Mouse (Mus musculus): ENCODE data around the gene Maged2. TPM values are rescaled to one million over a fixed set of nuclear protein-coding genes. Genes with fewer than 3 reads are reported as not detected.
A peak's percentile ranks its signal among the peaks of the same experiment; 100 is the strongest.
"Not testable (repeated sequence)": the region's sequence is repeated elsewhere in the genome, so short reads cannot be mapped to it uniquely, and the experiment has no call there.

Maged2 gene
- 56.9 and 61.6 TPM in 2 replicates for polyA plus RNA-seq (2015; fragmentation: Nextera tagmentation; extraction: Ambion mirVana)

DNA sequence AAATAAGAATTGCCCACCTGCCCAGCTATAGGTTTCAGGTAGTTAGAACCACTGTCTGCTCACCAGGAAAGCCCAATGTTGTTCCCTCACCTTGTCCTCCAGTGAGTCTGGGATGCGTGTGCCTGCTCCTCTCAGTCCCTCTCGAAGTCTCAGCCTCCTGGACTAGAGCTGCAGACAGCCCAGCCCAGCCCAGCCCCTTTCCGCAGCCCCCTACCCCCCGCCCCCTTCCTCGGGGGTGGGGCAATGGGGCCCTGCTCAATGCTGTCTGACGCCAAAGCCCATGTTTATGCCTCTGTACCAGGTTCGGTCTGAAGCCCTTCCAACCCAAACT lies at the start of gene Maged2:
Gene Maged2 (minus strand): TSS at position 207 of the 331 bp plus-strand sequence.
- H3K27ac ChIP-seq (ENCODE audit: low read length): no peak within 1 kb of the TSS
- H3K9me3 ChIP-seq (replicated peaks; ENCODE audit: control insufficient read depth, low read length): no peaks in the 10 kb centered on the region
- no peaks in the 10 kb centered on the region for H3K36me3 ChIP-seq (ENCODE audit: control insufficient read depth, insufficient read depth)
- H3K4me2 ChIP-seq (ENCODE audit: low read depth, low read length): peak within 1 kb of the TSS; percentile 55
- ATAC-seq (ENCODE audit: low read depth): no peak
- 28% methylated on average over 7 of the region's 7 CpGs for WGBS (ENCODE audit: insufficient replicate concordance)
- no peak within 1 kb of the TSS for H3K9ac ChIP-seq (ENCODE audit: low read depth, low read length)
- no peaks in the 10 kb centered on the region for H3K27me3 ChIP-seq (ENCODE audit: control insufficient read depth, insufficient read depth, low read depth, low read length)
- H3K4me3 ChIP-seq (ENCODE audit: low read depth, low read length): peak within 1 kb of the TSS; percentile 50
- no peaks in the 10 kb centered on the region for H3K4me1 ChIP-seq (ENCODE audit: control insufficient read depth, low read depth, low read length)

DNA sequence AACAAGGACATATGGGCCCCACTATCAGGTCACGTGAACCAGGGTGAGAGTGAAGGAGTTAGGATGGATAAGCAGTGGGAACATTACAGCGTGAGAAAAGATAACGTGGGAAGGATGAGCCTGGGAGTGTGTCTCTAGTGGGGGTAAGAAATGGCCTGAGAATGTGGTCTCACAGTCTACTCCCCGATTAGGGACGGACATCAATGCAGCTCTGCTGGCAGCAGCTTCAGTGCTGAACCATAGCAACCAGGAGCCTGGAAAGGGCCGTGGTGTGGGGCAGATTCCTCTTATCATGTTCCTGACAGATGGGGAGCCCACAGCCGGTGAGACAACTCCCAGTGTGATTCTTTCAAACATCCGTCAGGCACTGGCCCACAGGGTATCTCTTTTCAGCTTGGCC lies 34.1 kb upstream of the Maged2 start:
- Histone ChIP-seq H3K36me3 (ENCODE audit: control insufficient read depth, insufficient read depth) (no peaks in the 10 kb centered on the region), H3K4me3 (ENCODE audit: low read depth, low read length) (no peak overlapping the region), H3K4me2 (ENCODE audit: low read depth, low read length) (no peak overlapping the region), H3K9me3 (replicated peaks; ENCODE audit: control insufficient read depth, low read length) (no peaks in the 10 kb centered on the region), H3K27ac (ENCODE audit: low read length) (no peak overlapping the region), H3K27me3 (ENCODE audit: control insufficient read depth, insufficient read depth, low read depth, low read length) (no peaks in the 10 kb centered on the region), H3K9ac (ENCODE audit: low read depth, low read length) (no peak overlapping the region), H3K4me1 (ENCODE audit: control insufficient read depth, low read depth, low read length) (no peaks in the 10 kb centered on the region)
- no peak for ATAC-seq (ENCODE audit: low read depth)
- 40% methylated on average over 8 of the region's 8 CpGs for WGBS (ENCODE audit: insufficient replicate concordance)

DNA sequence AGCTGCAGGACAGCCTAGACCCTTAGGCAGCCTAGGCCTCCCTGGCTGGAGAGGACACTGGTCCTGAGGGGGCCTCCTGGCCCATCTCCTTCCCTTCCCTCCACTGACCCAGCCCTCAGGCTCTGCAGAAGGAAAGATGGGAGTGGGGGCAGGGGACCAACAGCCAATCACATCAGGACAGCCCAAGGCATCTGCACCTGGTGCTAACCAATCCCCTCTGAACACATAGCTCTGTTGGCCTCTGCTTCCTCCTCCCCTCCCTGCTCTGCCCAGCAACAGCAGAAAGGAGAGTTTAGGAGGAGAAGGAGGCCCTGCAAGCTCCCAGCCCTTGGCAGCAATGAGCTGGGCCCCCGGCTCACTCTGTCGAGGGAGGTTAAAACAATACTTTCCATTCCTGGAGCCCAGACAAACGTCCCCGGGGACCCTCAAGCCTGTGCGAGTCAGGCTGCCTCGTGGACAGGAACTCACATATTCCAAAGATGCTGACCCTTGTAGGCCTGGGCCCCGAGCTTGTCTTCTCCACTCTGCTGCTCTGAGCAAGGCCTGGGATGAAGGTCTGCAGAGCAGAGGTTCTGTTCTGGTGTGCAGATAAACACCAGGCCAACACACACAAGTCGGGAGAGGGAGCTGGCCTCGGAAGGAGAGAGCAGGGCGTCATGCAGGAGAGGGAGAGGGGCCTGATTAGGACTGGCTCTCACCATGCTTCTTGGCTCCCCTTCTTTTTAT lies 31.5 kb upstream of the Maged2 start:
- not testable (repeated sequence) for H3K4me2 ChIP-seq (ENCODE audit: low read depth, low read length); H3K4me3 ChIP-seq (ENCODE audit: low read depth, low read length); ATAC-seq (ENCODE audit: low read depth); H3K27me3 ChIP-seq (ENCODE audit: control insufficient read depth, insufficient read depth, low read depth, low read length); H3K9me3 ChIP-seq (replicated peaks; ENCODE audit: control insufficient read depth, low read length); H3K36me3 ChIP-seq (ENCODE audit: control insufficient read depth, insufficient read depth); H3K27ac ChIP-seq (ENCODE audit: low read length); H3K4me1 ChIP-seq (ENCODE audit: control insufficient read depth, low read depth, low read length); H3K9ac ChIP-seq (ENCODE audit: low read depth, low read length)
- 39% methylated on average over 3 of the region's 10 CpGs for WGBS (ENCODE audit: insufficient replicate concordance)

DNA sequence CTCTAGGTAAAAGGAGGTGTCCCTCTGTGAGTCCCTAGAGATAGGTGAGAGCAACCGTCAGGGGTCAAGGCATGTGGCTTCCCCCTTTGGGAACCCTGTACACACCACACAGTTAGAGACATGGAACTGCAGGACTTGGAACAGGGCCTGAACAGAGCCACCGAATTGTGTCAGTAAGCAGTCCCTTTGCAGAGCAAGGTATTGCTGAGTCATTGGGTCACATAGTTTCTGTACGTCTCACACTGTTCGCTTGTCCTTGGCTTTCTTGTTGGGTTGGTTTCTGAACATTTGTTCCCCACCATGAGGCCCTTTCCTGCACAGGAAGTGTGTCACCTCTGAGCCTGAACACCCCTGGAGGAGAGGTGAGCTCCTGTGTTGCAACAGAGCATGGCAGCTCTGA lies 29.1 kb upstream of the Maged2 start:
- not testable (repeated sequence) for H3K4me2 ChIP-seq (ENCODE audit: low read depth, low read length); H3K27ac ChIP-seq (ENCODE audit: low read length); H3K9me3 ChIP-seq (replicated peaks; ENCODE audit: control insufficient read depth, low read length); H3K36me3 ChIP-seq (ENCODE audit: control insufficient read depth, insufficient read depth); H3K9ac ChIP-seq (ENCODE audit: low read depth, low read length); ATAC-seq (ENCODE audit: low read depth); H3K4me3 ChIP-seq (ENCODE audit: low read depth, low read length); H3K4me1 ChIP-seq (ENCODE audit: control insufficient read depth, low read depth, low read length); H3K27me3 ChIP-seq (ENCODE audit: control insufficient read depth, insufficient read depth, low read depth, low read length)
- WGBS (ENCODE audit: insufficient replicate concordance): 62% methylated on average over 1 of the region's 4 CpGs

DNA sequence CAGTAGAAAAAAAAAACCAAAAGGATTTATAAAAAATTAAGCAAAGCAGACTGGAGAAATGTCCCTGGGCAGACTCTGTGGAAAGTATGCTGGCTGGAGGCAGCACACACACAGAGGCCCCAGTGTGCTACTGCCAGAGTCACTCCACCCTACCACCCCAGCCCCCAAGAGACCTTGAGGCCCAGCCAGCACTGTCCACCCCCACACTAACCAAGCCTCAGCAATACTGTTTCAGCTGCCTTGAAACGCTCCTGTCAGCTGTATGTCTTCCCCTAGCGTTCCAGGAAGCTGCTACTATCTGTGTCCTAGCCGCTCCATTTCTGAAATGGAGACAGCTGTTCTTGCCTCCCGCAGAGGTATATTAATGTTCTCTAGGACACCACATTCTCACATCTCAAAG lies 16.2 kb upstream of the Maged2 start:
- Histone ChIP-seq H3K27ac (ENCODE audit: low read length) (no peak overlapping the region), H3K4me2 (ENCODE audit: low read depth, low read length) (no peak overlapping the region), H3K27me3 (ENCODE audit: control insufficient read depth, insufficient read depth, low read depth, low read length) (no peaks in the 10 kb centered on the region; the same call in 1 of the 2 replicates), H3K4me3 (ENCODE audit: low read depth, low read length) (no peak overlapping the region), H3K9ac (ENCODE audit: low read depth, low read length) (no peak overlapping the region), H3K36me3 (ENCODE audit: control insufficient read depth, insufficient read depth) (no peaks in the 10 kb centered on the region), H3K4me1 (ENCODE audit: control insufficient read depth, low read depth, low read length) (no peaks in the 10 kb centered on the region), H3K9me3 (replicated peaks; ENCODE audit: control insufficient read depth, low read length) (no peaks in the 10 kb centered on the region)
- ATAC-seq (ENCODE audit: low read depth): 0 out of 2 replicates have a peak, but pooled peaks have one; percentile 13
- 56% methylated on average over 4 of the region's 4 CpGs for WGBS (ENCODE audit: insufficient replicate concordance)

DNA sequence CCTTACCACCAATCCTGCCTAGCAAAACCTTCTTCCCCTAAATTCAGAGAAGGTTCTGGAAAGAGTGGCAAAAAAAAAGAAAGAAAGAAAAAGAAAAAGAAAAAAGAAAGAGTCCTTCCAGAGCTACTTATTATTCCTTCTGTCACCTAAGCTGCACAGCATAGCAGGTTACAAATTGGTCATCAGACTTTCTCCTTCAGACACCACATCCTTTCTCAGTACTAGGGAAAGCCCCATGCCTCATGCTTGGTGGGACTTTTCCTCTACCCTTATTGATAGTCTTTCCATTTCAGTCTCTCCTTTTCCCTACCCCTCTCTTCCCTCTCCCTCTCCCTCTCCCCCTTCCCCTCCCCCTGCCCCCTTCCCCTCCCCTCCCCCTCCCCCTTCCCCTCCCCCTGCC lies 3.1 kb upstream of the Maged2 start:
- Histone ChIP-seq H3K36me3 (ENCODE audit: control insufficient read depth, insufficient read depth) (no peaks in the 10 kb centered on the region), H3K4me1 (ENCODE audit: control insufficient read depth, low read depth, low read length) (no peaks in the 10 kb centered on the region), H3K9ac (ENCODE audit: low read depth, low read length) (no peak overlapping the region), H3K4me2 (ENCODE audit: low read depth, low read length) (no peak overlapping the region), H3K27me3 (ENCODE audit: control insufficient read depth, insufficient read depth, low read depth, low read length) (no peaks in the 10 kb centered on the region), H3K4me3 (ENCODE audit: low read depth, low read length) (no peak overlapping the region), H3K27ac (ENCODE audit: low read length) (no peak overlapping the region), H3K9me3 (replicated peaks; ENCODE audit: control insufficient read depth, low read length) (no peaks in the 10 kb centered on the region)
- ATAC-seq (ENCODE audit: low read depth): no peak

DNA sequence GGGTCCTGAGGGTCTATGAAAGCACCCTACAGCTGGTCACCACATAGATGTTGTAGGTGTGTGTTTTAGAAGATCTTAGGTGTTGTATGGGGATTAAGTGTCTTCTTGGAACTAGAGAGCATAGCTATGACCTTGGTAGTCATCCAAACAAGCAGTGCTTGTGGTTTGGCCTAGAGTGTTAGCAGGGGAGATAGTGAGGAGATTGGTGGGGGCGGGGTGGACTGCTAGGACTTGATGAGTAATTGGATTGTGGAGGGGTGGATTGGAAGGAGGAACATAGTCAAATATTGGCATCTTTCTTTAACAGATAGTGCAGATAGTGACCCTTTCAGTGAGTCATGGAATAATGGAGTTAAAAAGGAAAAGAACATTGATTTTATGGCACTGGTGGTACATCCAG lies 1.5 kb upstream of the Maged2 start:
- WGBS (ENCODE audit: insufficient replicate concordance): 53% methylated on average over 1 of the region's 1 CpGs
- ATAC-seq (ENCODE audit: low read depth): no peak
- H3K4me2 ChIP-seq (ENCODE audit: low read depth, low read length): no peak overlapping the region
- H3K9ac ChIP-seq (ENCODE audit: low read depth, low read length): no peak overlapping the region
- H3K4me3 ChIP-seq (ENCODE audit: low read depth, low read length): no peak overlapping the region
- H3K27me3 ChIP-seq (ENCODE audit: control insufficient read depth, insufficient read depth, low read depth, low read length): no peaks in the 10 kb centered on the region
- no peaks in the 10 kb centered on the region for H3K36me3 ChIP-seq (ENCODE audit: control insufficient read depth, insufficient read depth)
- H3K4me1 ChIP-seq (ENCODE audit: control insufficient read depth, low read depth, low read length): no peaks in the 10 kb centered on the region
- no peaks in the 10 kb centered on the region for H3K9me3 ChIP-seq (replicated peaks; ENCODE audit: control insufficient read depth, low read length)
- no peak overlapping the region for H3K27ac ChIP-seq (ENCODE audit: low read length)

DNA sequence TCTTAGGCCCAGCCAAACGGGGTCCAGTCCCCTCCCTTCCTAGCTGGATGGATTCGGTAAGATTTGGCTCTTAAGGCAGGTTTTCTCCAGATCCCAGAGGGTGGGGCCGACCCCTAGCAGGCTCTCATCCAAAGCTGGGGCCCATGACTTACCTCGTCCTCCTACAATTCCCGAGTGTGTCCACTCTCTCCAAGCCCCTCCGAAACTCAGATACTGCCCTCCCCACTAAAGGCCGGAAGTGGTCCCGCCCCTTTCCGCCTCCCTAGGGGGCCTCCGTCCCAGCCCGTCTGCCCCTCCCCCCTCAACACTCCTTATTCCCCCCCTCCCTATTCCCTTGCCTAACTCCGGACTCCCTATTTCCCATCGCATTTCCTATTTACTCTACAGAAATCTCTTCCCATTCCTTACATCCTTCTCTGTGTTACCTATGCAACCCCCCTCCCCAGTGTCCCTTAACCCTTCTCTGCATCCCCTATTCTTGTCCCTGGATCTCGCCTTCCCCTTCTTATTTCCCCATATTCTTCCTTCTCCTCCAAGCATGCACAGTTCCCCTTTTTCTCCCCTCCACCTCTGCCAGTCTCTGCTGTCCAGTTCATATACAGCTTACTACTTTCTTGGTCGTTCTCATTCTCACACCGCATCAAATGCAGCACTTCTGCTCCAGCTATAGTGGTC lies 544 bp downstream of the Maged2 start:
- Histone ChIP-seq H3K36me3 (ENCODE audit: control insufficient read depth, insufficient read depth) (no peaks in the 10 kb centered on the region), H3K4me1 (ENCODE audit: control insufficient read depth, low read depth, low read length) (no peaks in the 10 kb centered on the region), H3K4me2 (ENCODE audit: low read depth, low read length) (peak overlapping the region; percentile 55), H3K27ac (ENCODE audit: low read length) (no peak overlapping the region), H3K9me3 (replicated peaks; ENCODE audit: control insufficient read depth, low read length) (no peaks in the 10 kb centered on the region), H3K27me3 (ENCODE audit: control insufficient read depth, insufficient read depth, low read depth, low read length) (no peaks in the 10 kb centered on the region), H3K4me3 (ENCODE audit: low read depth, low read length) (peak overlapping the region; percentile 50), H3K9ac (ENCODE audit: low read depth, low read length) (no peak overlapping the region)
- WGBS (ENCODE audit: insufficient replicate concordance): 21% methylated on average over 16 of the region's 16 CpGs
- peak; percentile 25; the same call in 1 of the 2 replicates for ATAC-seq (ENCODE audit: low read depth)

DNA sequence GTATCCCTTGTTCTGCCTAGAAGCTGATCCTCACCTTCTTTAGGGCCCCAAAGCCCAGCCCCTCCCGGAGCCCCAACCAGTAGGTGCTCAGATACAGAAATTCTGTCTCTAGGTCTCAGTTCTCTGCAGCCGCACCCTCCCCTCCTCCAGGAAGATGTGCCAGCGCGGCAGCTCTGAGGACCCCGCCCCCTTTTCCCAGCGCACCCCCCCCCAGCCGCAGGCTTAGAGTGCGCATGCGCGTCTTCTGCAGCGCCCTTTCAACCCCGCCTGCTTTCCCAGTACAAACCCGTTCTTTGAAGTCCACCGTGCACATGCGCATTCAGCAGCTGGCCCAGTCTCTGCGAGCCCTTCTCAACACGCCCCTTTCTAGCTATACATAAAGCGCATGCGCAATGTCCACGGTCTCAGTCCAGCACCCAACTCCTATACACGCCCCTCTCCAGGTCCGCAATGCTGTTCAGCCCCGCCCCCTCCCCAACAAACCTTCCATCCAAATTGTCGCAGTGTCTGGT lies 1.3 kb downstream of the Maged2 start:
- peak; percentile 88 for ATAC-seq (ENCODE audit: low read depth)
- Histone ChIP-seq H3K9ac (ENCODE audit: low read depth, low read length) (no peak overlapping the region), H3K27ac (ENCODE audit: low read length) (no peak overlapping the region), H3K4me1 (ENCODE audit: control insufficient read depth, low read depth, low read length) (no peaks in the 10 kb centered on the region), H3K4me3 (ENCODE audit: low read depth, low read length) (peak overlapping the region; percentile 50), H3K36me3 (ENCODE audit: control insufficient read depth, insufficient read depth) (no peaks in the 10 kb centered on the region), H3K4me2 (ENCODE audit: low read depth, low read length) (peak overlapping the region; percentile 55), H3K9me3 (replicated peaks; ENCODE audit: control insufficient read depth, low read length) (no peaks in the 10 kb centered on the region), H3K27me3 (ENCODE audit: control insufficient read depth, insufficient read depth, low read depth, low read length) (no peaks in the 10 kb centered on the region)
- WGBS (ENCODE audit: insufficient replicate concordance): 22% methylated on average over 23 of the region's 24 CpGs
